ENCODE assay signal across 37 mouse cellular contexts in genomic region chr2:91162952-91163351, GRCm38 (mm10). TPM values are rescaled to one million over a fixed set of nuclear protein-coding genes. Genes with fewer than 3 reads are reported as not detected.
"Had no signal": no experiment of that assay in that cellular context is flagged by ENCODE, and none has a peak within 500 bp of the region (broad histone marks: within the 10 kb centered on the region; RNA-seq: fewer than 3 reads in every experiment).

No protein-coding gene starts in this region.

- H3K4me1 ChIP-seq: hindbrain, embryonic 10.5 days; hindbrain, embryonic 12.5 days; hindbrain, embryonic 13.5 days; hindbrain, embryonic 15.5 days; intestine, embryonic 15.5 days; kidney, embryonic 15.5 days had no signal

- H3K4me2 ChIP-seq: heart, embryonic 13.5 days; heart, embryonic 15.5 days; hindbrain, embryonic 12.5 days; hindbrain, embryonic 13.5 days; hindbrain, embryonic 14.5 days; hindbrain, embryonic 15.5 days; intestine, embryonic 15.5 days; kidney, embryonic 15.5 days had no signal

- DNase-seq: heart, postnatal 10 days; heart, postnatal 14 days; heart, postnatal 36 days; heart, postnatal 4 days; kidney, adult 11 months; kidney, adult 18-20 months; kidney, adult 2 months; kidney, adult 8-10 months; kidney, adult 9 months; kidney, postnatal 10 days; kidney, postnatal 14 days; kidney, postnatal 25 days; kidney, postnatal 36 days; kidney, postnatal 4 days; layer of hippocampus, adult 9-11 months; layer of hippocampus, postnatal 36 days had no signal

- ATAC-seq: hindbrain, embryonic 16.5 days; hindbrain, postnatal 0 days; inflammation-experienced regulatory T-cells, adult 6 months; intestine, embryonic 15.5 days; intestine, embryonic 16.5 days; intestine, postnatal 0 days had no signal

- H3K27ac ChIP-seq: heart, embryonic 13.5 days; heart, embryonic 15.5 days; hindbrain, embryonic 10.5 days; hindbrain, embryonic 12.5 days; hindbrain, embryonic 13.5 days; hindbrain, embryonic 14.5 days; hindbrain, embryonic 15.5 days; hindbrain, postnatal 0 days; intestine, embryonic 15.5 days; kidney, embryonic 15.5 days; kidney, postnatal 0 days; layer of hippocampus, adult 2 months; left cerebral cortex, adult 2 months had no signal

- H3K9ac ChIP-seq: heart, embryonic 13.5 days; heart, embryonic 15.5 days; hindbrain, embryonic 12.5 days; hindbrain, embryonic 13.5 days; hindbrain, embryonic 14.5 days; hindbrain, embryonic 15.5 days; intestine, embryonic 15.5 days; kidney, embryonic 15.5 days had no signal

- H3K9me3 ChIP-seq: heart, embryonic 13.5 days; heart, embryonic 15.5 days; hindbrain, embryonic 10.5 days; hindbrain, embryonic 12.5 days; hindbrain, embryonic 13.5 days; hindbrain, embryonic 15.5 days; intestine, embryonic 15.5 days; kidney, embryonic 15.5 days had no signal

- H3K4me3 ChIP-seq: heart, embryonic 13.5 days; heart, embryonic 15.5 days; hindbrain, embryonic 10.5 days; hindbrain, embryonic 12.5 days; hindbrain, embryonic 13.5 days; hindbrain, embryonic 15.5 days; intestine, embryonic 15.5 days; kidney, embryonic 15.5 days; layer of hippocampus, adult 2 months; left cerebral cortex, adult 2 months had no signal

- H3K27me3 ChIP-seq: heart, embryonic 13.5 days; heart, embryonic 15.5 days; hindbrain, embryonic 12.5 days; hindbrain, embryonic 13.5 days; hindbrain, embryonic 15.5 days; intestine, embryonic 15.5 days; kidney, embryonic 15.5 days had no signal

RNA-seq across cellular contexts. Expression of gene Nr1h3, which starts 39.7 kb away (rescaled TPM):
- total RNA-seq: hematopoietic stem cell, adult 5-6 weeks had no signal

RNA-seq across cellular contexts. Expression of gene Mybpc3, which starts 45.0 kb away (rescaled TPM):
- polyA plus RNA-seq: hindbrain, embryonic 10.5 days; hindbrain, embryonic 11.5 days; hindbrain, embryonic 14.5 days; hindbrain, embryonic 15.5 days; inflammation-experienced regulatory T-cells, adult 6 months; intestine, embryonic 14.5 days; intestine, embryonic 16.5 days; intestine, postnatal 0 days; kidney, embryonic 14.5 days had no signal
